Mouse (Mus musculus) erythroblast, embryonic 14.5 days (primary cell): Measurements from ENCODE around the gene Olfr114.

Experiments used
- GATA1 ChIP-seq: IDR thresholded peaks from 2 replicates; pipeline ENCODE4 v1.6.1; 2012; ENCODE audit warnings: low read length, inconsistent platforms, mixed read lengths
- TAL1 ChIP-seq: IDR thresholded peaks from 3 replicates; pipeline ENCODE4 v1.6.1; 2012; ENCODE audit warnings: low read length, inconsistent platforms, mixed read lengths

- TF ChIP-seq GATA1 = no peak
- no peak for TF ChIP-seq TAL1
Observed at GRCm38 (mm10) chr17:37569351-37569750, 23.2 kb downstream of the Olfr114 start, which contains the start of gene Olfr112.
